Mouse (Mus musculus): ENCODE measurements at regions not wholly inside any gene's neighbourhood (a gene's known extent, or its start where the extent isn't known, plus 50 kb on each side); places are given as distances from the start of the nearest gene placed in this dataset.

GRCm38 (mm10) chr8:103378545-103378944 is 593.1 kb upstream of the Cdh11 start:
- DNase-seq = no peak

- DNase-seq = no peak
Observed at GRCm38 (mm10) chr8:103381575-103381974, 596.1 kb upstream of the Cdh11 start.

DNA sequence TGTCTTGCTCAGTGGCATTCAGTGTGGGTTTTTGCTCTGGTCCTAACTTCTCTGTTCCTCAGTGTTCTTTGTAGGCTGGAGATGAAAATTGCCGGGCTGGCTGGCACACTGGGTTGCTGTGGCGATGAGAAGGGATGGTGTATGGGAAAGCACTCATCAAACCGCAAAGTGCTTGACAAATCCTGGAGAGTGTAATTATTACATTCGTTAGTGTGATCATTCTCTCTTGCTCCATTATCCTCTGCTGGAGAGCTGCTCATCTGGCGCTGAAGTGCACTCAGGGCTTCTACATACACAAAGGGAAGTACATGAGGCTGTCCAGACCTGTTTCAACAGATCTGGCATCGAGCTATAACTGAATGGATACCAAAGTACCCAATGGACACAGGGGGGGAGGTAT is 605.9 kb upstream of the Cdh11 start:
- no peak for DNase-seq

DNA sequence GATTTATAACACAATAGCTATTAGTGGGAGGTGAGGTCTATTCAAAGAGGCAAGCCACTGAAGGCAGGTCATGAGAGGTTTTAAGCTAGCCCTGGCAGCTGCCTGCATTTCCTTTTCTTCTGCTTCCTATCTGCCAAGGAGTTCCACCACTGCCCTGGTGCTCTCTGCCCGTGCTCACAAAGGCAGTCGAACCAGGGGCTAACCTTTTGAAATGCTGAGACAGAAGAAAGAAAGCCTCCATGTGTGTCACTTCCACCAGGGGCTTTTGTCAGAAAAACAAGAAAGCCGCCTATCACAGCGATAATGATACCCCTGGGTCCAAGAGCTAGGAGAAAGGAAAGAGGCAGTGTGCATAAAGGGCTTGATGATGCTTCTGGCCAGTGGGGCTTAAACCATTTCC is 609.9 kb upstream of the Cdh11 start:
- DNase-seq = no peak

DNA sequence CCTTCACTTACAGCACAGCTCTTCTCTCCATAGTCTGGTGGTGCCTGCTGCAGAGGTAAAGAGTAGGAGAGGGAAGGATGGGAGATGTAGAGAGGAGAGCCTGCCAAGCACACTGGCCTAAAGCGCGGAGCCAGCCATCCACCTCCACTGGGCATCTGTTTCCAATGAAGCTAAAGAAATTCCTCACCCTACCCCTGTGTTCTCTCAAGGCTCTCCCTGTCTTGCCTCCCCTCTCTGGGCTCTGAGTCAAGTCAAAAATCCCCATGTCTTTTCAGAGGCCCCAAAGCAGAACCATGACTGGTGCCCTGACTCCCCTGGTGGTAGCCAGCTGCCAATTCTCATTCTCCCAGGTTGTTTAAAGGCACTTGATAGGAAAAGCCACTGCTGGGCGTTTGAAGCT is 612.7 kb upstream of the Cdh11 start:
- DNase-seq = no peak

GRCm38 (mm10) chr8:103399466-103399865 is 614.0 kb upstream of the Cdh11 start:
- no peak for DNase-seq

DNA sequence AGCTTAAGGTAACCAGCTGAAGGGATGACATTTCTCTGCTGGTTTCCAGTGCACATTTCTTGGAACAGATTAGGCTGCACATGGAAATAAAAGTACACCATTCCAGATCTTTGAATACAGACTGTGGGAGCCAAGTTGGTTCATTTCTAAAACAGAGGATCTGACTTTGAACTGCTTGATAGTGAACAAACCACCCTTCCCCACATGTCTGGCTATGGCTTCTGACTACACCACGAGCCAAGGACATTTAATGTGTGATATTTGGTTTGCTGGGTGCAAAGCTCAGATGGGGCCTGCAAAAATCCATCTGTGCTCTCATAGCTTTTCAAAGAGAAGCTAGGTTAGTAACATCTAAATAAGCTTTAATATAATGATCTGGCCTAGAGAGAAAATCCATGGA is 614.7 kb upstream of the Cdh11 start:
- no peak for DNase-seq

GRCm38 (mm10) chr8:103402731-103403130 is 617.3 kb upstream of the Cdh11 start:
- DNase-seq = no peak

GRCm38 (mm10) chr8:103403826-103404225 is 618.4 kb upstream of the Cdh11 start:
- DNase-seq = no peak

DNA sequence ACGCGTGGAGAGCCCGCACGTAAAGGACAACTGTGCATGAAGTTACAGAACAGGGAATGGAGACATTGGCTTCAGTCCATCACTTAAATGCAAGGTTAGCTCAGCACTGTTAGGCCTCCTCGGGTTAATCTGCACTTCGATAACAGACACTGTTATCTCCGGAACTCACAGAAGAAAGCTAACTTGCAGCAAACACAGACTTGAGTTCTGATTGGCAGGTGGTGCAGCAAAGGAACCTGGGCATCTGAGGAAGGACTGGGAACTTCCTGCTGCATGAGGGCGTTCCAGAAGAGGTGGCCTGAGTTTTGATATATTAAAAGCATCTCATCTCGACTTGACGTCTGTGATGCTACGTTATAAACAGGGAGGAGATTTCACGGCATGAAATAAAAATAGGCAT is 620.3 kb upstream of the Cdh11 start:
- DNase-seq = no peak

GRCm38 (mm10) chr8:103406921-103407320 is 621.5 kb upstream of the Cdh11 start:
- no peak for DNase-seq

DNA sequence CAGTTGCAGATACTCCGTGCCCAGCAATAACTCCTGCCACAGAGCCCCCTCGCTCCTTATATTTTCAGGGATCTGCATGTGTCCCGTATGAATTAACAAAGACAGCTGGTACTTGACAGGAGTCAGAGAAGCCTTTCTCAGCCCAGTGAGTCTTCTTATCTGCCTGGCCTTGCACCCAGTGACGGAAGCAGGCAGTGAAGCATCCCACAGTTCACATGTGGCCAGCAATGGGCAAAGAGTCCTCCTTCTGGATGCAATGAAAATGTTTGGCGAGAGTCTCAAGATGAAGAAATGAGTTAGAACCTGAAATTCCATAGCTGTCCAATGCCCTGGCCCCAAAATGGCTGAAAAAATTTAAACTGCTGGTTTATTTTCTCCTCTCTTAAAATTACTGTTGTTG is 622.2 kb upstream of the Cdh11 start:
- peak; percentile 47 for DNase-seq

DNA sequence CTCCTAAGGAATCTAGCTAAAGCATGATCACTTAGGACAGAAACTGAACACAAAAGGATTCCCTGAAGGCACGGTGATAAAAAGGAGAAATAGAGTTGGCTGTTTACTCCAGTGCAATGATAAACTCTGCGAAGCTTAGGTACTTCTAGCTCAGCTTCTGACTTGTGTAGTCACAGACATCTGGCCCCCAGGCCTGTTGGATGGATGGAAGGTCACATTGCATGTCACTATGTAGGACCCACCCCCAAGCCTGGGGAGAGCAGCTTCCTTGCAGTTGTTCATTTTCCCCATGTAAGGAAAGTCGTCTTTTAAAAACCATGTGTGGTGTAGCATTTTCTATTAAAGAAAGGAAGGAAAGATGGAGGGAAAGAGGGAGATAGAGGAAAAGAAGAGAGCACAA is 623.0 kb upstream of the Cdh11 start:
- peak; percentile 35 for DNase-seq

GRCm38 (mm10) chr8:103409121-103409551 is 623.7 kb upstream of the Cdh11 start:
- peak; percentile 83 for DNase-seq

GRCm38 (mm10) chr8:103412731-103413130 is 627.3 kb upstream of the Cdh11 start:
- no peak for DNase-seq

DNA sequence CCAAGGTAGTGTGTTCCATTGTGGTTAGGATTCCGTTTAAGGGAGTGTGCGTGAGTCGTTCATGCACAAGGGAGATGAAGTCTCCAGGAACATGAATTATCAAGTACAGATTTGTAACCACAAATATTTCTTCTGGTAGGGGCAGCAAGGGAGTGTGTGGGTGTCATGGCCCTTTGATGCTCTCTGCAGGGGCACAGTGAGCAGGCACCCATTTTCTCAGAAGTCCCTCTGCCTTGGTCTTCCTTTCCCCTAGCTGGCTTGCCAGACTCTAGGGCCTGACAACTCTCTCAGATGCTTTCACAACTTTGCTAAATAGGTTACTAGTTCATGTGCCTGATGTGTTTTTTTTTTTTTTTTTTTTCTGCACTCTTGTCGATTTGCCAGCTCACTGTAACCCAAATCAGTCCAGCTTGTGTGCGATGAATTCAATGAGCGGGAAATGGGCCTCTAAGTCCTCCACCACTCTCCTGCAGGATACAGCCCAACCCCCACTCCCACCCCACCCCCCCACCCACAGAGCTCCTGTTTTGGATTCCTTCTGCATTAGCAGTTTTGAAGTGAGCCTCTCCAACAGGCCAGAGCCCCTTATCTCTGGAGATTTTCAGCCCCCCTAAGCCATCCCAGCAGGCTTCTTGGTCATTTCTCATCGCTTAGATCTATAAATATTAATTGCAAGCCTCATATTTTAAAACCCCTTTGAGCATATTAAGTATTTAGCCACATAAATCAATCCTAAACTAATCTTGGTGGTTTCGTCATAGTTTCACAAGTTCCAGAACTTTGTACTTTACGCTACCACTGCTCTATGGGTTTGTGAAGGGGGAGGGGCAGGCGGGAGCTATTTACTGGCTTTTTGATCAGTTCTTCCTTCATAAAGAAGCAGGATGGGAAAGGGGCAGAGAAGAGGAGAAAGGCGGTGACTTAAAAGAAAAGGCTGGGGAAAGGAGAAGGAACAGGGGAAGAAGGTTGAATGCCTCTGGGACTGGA is 628.4 kb upstream of the Cdh11 start:
- peak; percentile 66 for DNase-seq

DNA sequence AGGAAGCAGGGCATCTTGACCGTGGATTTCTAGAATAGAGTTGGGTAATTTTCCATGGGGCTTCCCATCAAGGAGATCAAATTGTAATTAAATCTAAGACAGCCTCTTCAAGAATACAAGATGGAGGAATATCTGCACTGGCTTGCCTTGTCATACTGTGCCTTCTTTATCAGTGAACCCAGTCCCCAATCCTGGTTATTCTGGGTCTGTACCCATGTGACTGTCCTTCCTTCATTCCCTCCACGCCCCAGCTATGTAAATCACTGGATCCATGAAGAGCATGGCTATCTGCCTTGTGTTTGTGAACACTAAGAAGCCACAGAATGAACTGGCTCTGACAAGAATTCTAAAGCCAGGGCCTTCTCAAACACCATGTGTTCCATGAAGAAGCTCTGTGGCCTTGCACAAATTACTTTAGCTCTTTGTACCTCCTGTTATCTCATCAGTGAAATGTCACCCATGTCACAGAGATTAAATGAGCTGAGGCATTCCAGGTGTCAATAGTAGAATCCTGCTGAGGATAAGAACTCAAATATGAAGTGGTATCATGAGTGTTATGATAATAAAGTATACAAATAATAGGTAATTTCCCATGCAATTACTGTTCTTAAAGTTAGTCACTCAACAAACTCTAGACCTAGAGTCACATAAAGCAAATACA is 637.0 kb upstream of the Cdh11 start:
- no peak for DNase-seq

- DNase-seq = no peak
Observed at GRCm38 (mm10) chr8:103425967-103426366, 640.5 kb upstream of the Cdh11 start.

GRCm38 (mm10) chr8:103430874-103431492 is 645.5 kb upstream of the Cdh11 start:
- no peak for DNase-seq

DNA sequence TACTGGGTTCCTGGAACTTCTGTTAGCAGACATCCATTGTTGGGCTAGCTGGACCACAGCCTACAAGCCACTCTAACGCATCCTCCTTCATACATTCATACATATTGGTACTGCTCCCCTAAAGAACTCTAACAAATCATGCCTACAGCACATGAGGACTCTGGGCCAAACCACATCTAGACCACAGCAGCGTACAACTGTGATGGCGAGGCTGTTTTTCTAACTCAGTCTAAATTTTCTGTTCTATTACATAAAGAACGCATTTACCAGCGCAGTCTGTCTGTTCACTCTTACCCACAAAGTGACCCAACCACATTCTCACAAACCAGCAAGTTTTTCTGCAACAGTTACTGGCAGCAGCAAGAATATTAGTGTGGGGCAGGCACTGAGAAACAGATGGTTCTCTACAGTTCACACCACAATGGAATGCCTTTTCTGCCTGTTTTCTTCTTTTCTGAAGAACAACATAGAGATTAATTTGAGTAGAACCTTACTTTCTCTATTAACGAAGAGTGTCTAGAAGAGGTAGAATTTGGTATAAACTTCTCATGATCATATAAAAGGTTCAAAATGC is 648.2 kb upstream of the Cdh11 start:
- DNase-seq = no peak

- no peak for DNase-seq
Observed at GRCm38 (mm10) chr8:103438995-103439717, 653.7 kb upstream of the Cdh11 start.

DNA sequence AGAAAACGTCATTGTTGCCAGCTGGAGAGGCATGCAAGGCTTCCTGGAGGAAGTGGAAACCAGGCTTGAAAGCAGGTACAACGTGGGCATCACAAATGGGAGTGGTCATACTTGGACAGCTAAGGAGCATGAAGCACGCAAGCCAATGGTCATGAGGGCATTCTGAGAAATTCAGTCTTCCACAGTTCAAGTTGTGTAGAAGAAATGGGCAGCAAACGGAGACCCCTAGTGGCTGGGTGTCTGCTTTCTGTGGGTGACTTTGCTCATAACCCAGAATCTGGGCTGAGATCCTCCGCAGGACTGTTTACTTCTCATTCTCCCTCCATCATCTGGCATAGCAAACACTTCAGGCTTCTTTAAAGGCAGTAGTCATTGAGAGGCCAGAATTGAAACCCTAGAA is 655.7 kb upstream of the Cdh11 start:
- DNase-seq = peak; percentile 49

All from kidney, postnatal 10 days (tissue).